Mouse (Mus musculus) liver, adult 2 months (tissue): Measurements from ENCODE around the gene Slc39a11. TPM values are rescaled to one million over a fixed set of nuclear protein-coding genes. Genes with fewer than 3 reads are reported as not detected.

Source experiments
- DNase-seq: peaks from one replicate; pipeline ENCODE4 v3.0.0-alpha.2; 2011; ENCODE audit warnings: low read depth, low spot score; ENCODE audit errors: extremely low read depth
- H3K27ac ChIP-seq: fragments of 200-500 bp; replicated peaks from 2 replicates; pipeline ENCODE4 v1.5.1; 2012; ENCODE audit warnings: low read depth, mild to moderate bottlenecking, control low read depth, inconsistent platforms, low read length; ENCODE audit not compliant: insufficient read depth
- H3K27me3 ChIP-seq: fragments of 200-500 bp; 2 replicates; pipeline ENCODE4 v1.6.1; 2012; ENCODE audit warnings: mild to moderate bottlenecking, moderate library complexity, low read length, inconsistent platforms; ENCODE audit not compliant: control insufficient read depth, insufficient read depth
- H3K36me3 ChIP-seq: fragments of 200-500 bp; 2 replicates; pipeline ENCODE4 v1.6.1; 2012; ENCODE audit warnings: low read length, inconsistent platforms; ENCODE audit not compliant: control insufficient read depth, insufficient read depth
- H3K4me1 ChIP-seq: fragments of 200-500 bp; 2 replicates; pipeline ENCODE4 v1.6.1; 2011; ENCODE audit warnings: low read length; ENCODE audit not compliant: control insufficient read depth, insufficient read depth
- H3K4me3 ChIP-seq: fragments of 200-500 bp; 2 replicates; pipeline ENCODE4 v1.5.1; 2011; ENCODE audit warnings: low read depth, mild to moderate bottlenecking, control low read depth, low read length, moderate library complexity; ENCODE audit not compliant: insufficient read depth
- H3K79me2 ChIP-seq: fragments of 200-500 bp; 2 replicates; pipeline ENCODE4 v1.6.1; 2012; ENCODE audit warnings: inconsistent platforms, mild to moderate bottlenecking, low read length, moderate library complexity; ENCODE audit not compliant: control insufficient read depth, insufficient read depth
- H3K9ac ChIP-seq: fragments of 200-500 bp; 2 replicates; pipeline ENCODE4 v1.6.1; 2012; ENCODE audit warnings: low read depth, mild to moderate bottlenecking, control low read depth, inconsistent platforms, low read length
- CTCF ChIP-seq: fragments of 200-500 bp; IDR thresholded peaks from 2 replicates; pipeline ENCODE4 v1.5.1; 2011; ENCODE audit warnings: low read depth, low read length, control low read depth
- POLR2A ChIP-seq: fragments of 200-500 bp; IDR thresholded peaks from 2 replicates; pipeline ENCODE4 v1.6.1; 2011; ENCODE audit warnings: low read length, control low read depth; ENCODE audit not compliant: insufficient read depth; ENCODE audit errors: extremely low read depth
- WGBS: fragments of 180-500 bp; shearing (Covaris S2); methylation state at CpG from one replicate; pipeline ENCODE4 v1.1.7; 2018; 5-methylcytosine and 5-hydroxymethylcytosine counted together
- polyA plus RNA-seq: library from polyadenylated mRNA; depleted of rRNA; stranded (reverse); fragments of >200 nt; gene quantifications from 2 replicates; pipeline ENCODE4 v1.2.3, GENCODE M21; 2012
- total RNA-seq: library from RNA; depleted of rRNA; stranded (reverse); fragments of >200 nt; gene quantifications from 2 replicates; pipeline ENCODE4 v1.2.3, GENCODE M21; 2014

Slc39a11 gene
- total and polyA plus RNA-seq, 2 experiments, result 18.8 to 22.8 TPM

- TF ChIP-seq CTCF, result no peak
- TF ChIP-seq POLR2A, result no peak
- no peaks in the 10 kb centered on the region; the same call in 1 of the 2 replicates for H3K36me3 ChIP-seq
Observed at GRCm38 (mm10) chr11:113682897-113683626, 33.2 kb upstream of the Slc39a11 start.

GRCm38 (mm10) chr11:113681979-113682378, 32.1 kb upstream of the Slc39a11 start:
- Histone ChIP-seq H3K27me3 (no peaks in the 10 kb centered on the region), H3K4me3 (no peak overlapping the region), H3K27ac (no peak overlapping the region), H3K9ac (no peak overlapping the region), H3K79me2 (peaks cover 40% of the 10 kb centered on the region), H3K36me3 (peaks cover 2% of the 10 kb centered on the region; the same call in 1 of the 2 replicates), H3K4me1 (peaks cover 9% of the 10 kb centered on the region)
- TF ChIP-seq POLR2A (no peak), CTCF (no peak)
- DNase-seq, result peak; percentile 47

More at GRCm38 (mm10) chr11:113682897-113683626, 33.2 kb upstream of the Slc39a11 start:
- peaks cover 9% of the 10 kb centered on the region for H3K4me1 ChIP-seq
- H3K9ac ChIP-seq, result peak overlapping the region; percentile 95
- no peak for DNase-seq
- peaks cover 32% of the 10 kb centered on the region for H3K79me2 ChIP-seq
- 5% methylated on average over 38 of the region's 38 CpGs for WGBS
- H3K27me3 ChIP-seq, result no peaks in the 10 kb centered on the region
- H3K4me3 ChIP-seq, result peak overlapping the region; percentile 88
- H3K27ac ChIP-seq, result peak overlapping the region; percentile 64

- DNase-seq, result no peak
- peak overlapping the region; percentile 42 for H3K27ac ChIP-seq
Observed at GRCm38 (mm10) chr11:113680954-113681353, 31.1 kb upstream of the Slc39a11 start.

DNA sequence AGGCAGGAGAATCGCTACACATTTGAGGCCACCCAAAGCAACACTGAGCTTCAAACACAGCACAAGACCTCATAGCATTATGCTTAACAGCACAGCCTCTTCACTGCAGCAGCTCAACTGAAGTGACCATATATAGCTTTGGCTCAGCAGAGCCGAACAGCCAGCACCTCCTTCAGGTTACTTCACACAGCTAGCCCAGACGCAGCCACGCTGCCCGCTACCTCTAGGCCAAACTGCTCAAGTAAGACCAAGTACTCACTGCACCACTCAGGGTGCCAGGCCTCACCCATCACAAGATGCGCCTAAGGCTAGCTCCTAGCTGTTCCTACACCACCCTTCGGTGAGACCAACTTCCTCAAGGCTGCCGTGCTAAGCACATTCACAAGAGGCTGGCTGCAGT, 28.5 kb upstream of the Slc39a11 start:
- Histone ChIP-seq H3K4me1 (peaks cover 6% of the 10 kb centered on the region; the same call in 1 of the 2 replicates), H3K9ac (no peak overlapping the region), H3K27ac (no peak overlapping the region)

More at GRCm38 (mm10) chr11:113680954-113681353, 31.1 kb upstream of the Slc39a11 start:
- Histone ChIP-seq H3K9ac (0 out of 2 replicates have a peak overlapping the region, but pooled peaks have one; percentile 14), H3K36me3 (peaks cover 6% of the 10 kb centered on the region; the same call in 1 of the 2 replicates), H3K4me1 (peaks cover 9% of the 10 kb centered on the region), H3K27me3 (no peaks in the 10 kb centered on the region), H3K4me3 (no peak overlapping the region), H3K79me2 (peaks cover 46% of the 10 kb centered on the region)
- TF ChIP-seq POLR2A (no peak), CTCF (no peak)
- WGBS, result 60% methylated on average over 2 of the region's 2 CpGs

GRCm38 (mm10) chr11:113677378-113677777, 27.5 kb upstream of the Slc39a11 start:
- Histone ChIP-seq H3K27me3 (no peaks in the 10 kb centered on the region), H3K9ac (no peak overlapping the region), H3K4me3 (no peak overlapping the region), H3K36me3 (peaks cover 11% of the 10 kb centered on the region; the same call in 1 of the 2 replicates), H3K4me1 (peaks cover 6% of the 10 kb centered on the region; the same call in 1 of the 2 replicates), H3K79me2 (peaks cover 39% of the 10 kb centered on the region), H3K27ac (no peak overlapping the region)
- TF ChIP-seq CTCF (no peak), POLR2A (no peak)
- DNase-seq, result no peak
- WGBS, result 100% methylated on average over 2 of the region's 2 CpGs

More for the DNA sequence above, 28.5 kb upstream of the Slc39a11 start:
- H3K4me3 ChIP-seq, result no peak overlapping the region
- peaks cover 38% of the 10 kb centered on the region for H3K79me2 ChIP-seq
- no peak for DNase-seq
- no peaks in the 10 kb centered on the region for H3K27me3 ChIP-seq
- H3K36me3 ChIP-seq, result peaks cover 11% of the 10 kb centered on the region; the same call in 1 of the 2 replicates
- no peak for TF ChIP-seq POLR2A
- no peak for TF ChIP-seq CTCF
- WGBS, result 86% methylated on average over 8 of the region's 8 CpGs

- Histone ChIP-seq H3K4me1 (peaks cover 6% of the 10 kb centered on the region; the same call in 1 of the 2 replicates), H3K79me2 (peaks cover 39% of the 10 kb centered on the region), H3K27ac (no peak overlapping the region), H3K4me3 (no peak overlapping the region), H3K27me3 (no peaks in the 10 kb centered on the region), H3K36me3 (peaks cover 11% of the 10 kb centered on the region; the same call in 1 of the 2 replicates), H3K9ac (no peak overlapping the region)
- DNase-seq, result no peak
- TF ChIP-seq CTCF (no peak), POLR2A (no peak)
- 87% methylated on average over 2 of the region's 2 CpGs for WGBS
Observed at GRCm38 (mm10) chr11:113676847-113677246, 27.0 kb upstream of the Slc39a11 start.
